Mouse (Mus musculus) ES-E14 (cell line): Measurements from ENCODE around the gene Oser1. TPM values are rescaled to one million over a fixed set of nuclear protein-coding genes. Genes with fewer than 3 reads are reported as not detected.
"Not testable (repeated sequence)": the region's sequence is repeated elsewhere in the genome, so short reads cannot be mapped to it uniquely, and the experiment has no call there.

Source experiments
- DNase-seq: peaks from one replicate; pipeline ENCODE4 v3.0.0-alpha.2; 2013; ENCODE audit warnings: low read depth, low spot score
- H3K27ac ChIP-seq: 2 replicates; pipeline ENCODE4 v1.5.1; 2012; ENCODE audit warnings: low read depth, mild to moderate bottlenecking, low read length, moderate library complexity, mixed read lengths; ENCODE audit not compliant: poor library complexity, insufficient read depth, severe bottlenecking
- H3K36me3 ChIP-seq: 2 replicates; pipeline ENCODE4 v1.6.1; 2012; ENCODE audit warnings: mild to moderate bottlenecking, low read length, moderate library complexity, mixed read lengths; ENCODE audit not compliant: control insufficient read depth, poor library complexity, insufficient read depth, severe bottlenecking
- H3K4me1 ChIP-seq, 2 experiments: fragments of 150-350 bp in 1 of 2; sonication (generic) in 1 of 2; 2 replicates each; pipeline ENCODE4 v1.6.1; 2012; ENCODE audit warnings: low read length in 2 of 2, mild to moderate bottlenecking in 1 of 2, mixed read lengths in 1 of 2; ENCODE audit not compliant: control insufficient read depth in 2 of 2, insufficient read depth in 2 of 2, poor library complexity in 1 of 2
- H3K4me3 ChIP-seq, 2 experiments: fragments of 150-350 bp in 1 of 2; sonication (generic) in 1 of 2; 2 replicates each; pipeline ENCODE4 v1.5.1; 2012; ENCODE audit warnings: low read length in 2 of 2, low read depth in 1 of 2, mild to moderate bottlenecking in 1 of 2, mixed read lengths in 1 of 2; ENCODE audit not compliant: insufficient read depth in 1 of 2, poor library complexity in 1 of 2, severe bottlenecking in 1 of 2
- H3K9ac ChIP-seq: 2 replicates; pipeline ENCODE4 v1.6.1; 2012; ENCODE audit warnings: low read depth, mild to moderate bottlenecking, low read length, mixed read lengths; ENCODE audit not compliant: poor library complexity, insufficient read depth, severe bottlenecking
- H3K9me3 ChIP-seq: fragments of 150-350 bp; sonication (generic); 2 replicates; pipeline ENCODE4 v1.6.1; 2012; ENCODE audit warnings: low read depth, mild to moderate bottlenecking, low read length; ENCODE audit not compliant: control insufficient read depth, insufficient read depth
- CHD2 ChIP-seq: IDR thresholded peaks from 2 replicates; pipeline ENCODE4 v1.6.1; 2014; ENCODE audit warnings: mild to moderate bottlenecking, low read depth, low read length, inconsistent platforms
- HCFC1 ChIP-seq: IDR thresholded peaks from 2 replicates; pipeline ENCODE4 v1.6.1; 2012; ENCODE audit warnings: low read length, inconsistent platforms, borderline replicate concordance; ENCODE audit not compliant: insufficient read depth
- MAFK ChIP-seq: IDR thresholded peaks from 2 replicates; pipeline ENCODE4 v1.6.1; 2014; ENCODE audit warnings: mild to moderate bottlenecking, low read depth, low read length, inconsistent platforms; ENCODE audit not compliant: insufficient read depth
- ZC3H11A ChIP-seq: IDR thresholded peaks from 2 replicates; pipeline ENCODE4 v1.6.1; 2012; ENCODE audit warnings: low read depth, mild to moderate bottlenecking, inconsistent platforms, low read length, borderline replicate concordance
- ZNF384 ChIP-seq: IDR thresholded peaks from 2 replicates; pipeline ENCODE4 v1.6.1; 2012; ENCODE audit warnings: low read depth, low read length, inconsistent platforms
- in situ Hi-C, 2 experiments: fragments of 600-800 bp; cut with MboI; formaldehyde crosslinking; loops; one replicate each; pipeline ENCODE4 v1.15.1; 2025; ENCODE audit warnings: low sequenced_read_pairs in 2 of 2, inconsistent platforms in 1 of 2; ENCODE audit not compliant: unreplicated experiment in 2 of 2
- total RNA-seq: library from RNA; depleted of rRNA; stranded (reverse); fragments of 300-350 nt; gene quantifications from 2 replicates; pipeline ENCODE4 v1.2.3, GENCODE M21; 2012

The Oser1 gene
- total RNA-seq, 1 experiment: 42.0 TPM

DNA sequence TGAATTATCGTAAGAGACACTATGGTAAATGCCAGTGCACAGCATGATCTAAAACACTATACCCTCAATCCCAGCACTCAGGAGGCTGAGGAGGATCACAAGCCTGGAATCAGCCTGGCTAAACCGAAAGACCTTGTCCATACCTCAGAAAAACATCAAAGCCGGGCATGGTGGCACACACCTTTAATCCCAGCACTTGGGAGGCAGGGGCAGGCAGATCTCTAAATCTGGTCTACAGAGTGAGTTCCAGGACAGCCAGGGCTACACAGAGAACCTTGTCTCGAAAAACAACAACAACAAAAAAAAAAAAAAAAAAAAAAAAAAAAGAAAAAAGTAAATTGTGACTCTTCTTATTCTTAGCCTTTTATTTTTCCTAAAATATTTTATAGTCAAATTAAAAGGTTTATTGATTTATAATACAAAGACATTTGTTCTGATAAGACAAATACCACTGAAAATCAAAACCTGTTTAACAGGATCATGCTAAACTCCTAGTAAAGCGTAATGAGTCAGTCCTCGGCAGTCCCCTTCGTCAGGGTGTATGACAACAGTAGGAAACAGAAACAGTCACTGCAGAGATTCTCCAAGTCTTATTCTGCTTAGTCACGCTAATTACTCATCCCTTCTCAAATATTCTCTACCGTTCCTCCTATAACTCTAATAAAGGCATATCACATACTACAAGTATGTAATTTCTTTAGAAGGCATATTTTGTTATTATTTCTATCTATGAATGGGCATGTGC, 11.5 kb downstream of the Oser1 start:
- in situ Hi-C loops: no loop called here
- no peak overlapping the region for H3K27ac ChIP-seq
- no peak overlapping the region for H3K4me3 ChIP-seq
- no peak overlapping the region for H3K9ac ChIP-seq
- DNase-seq: no peak
- H3K36me3 ChIP-seq: peaks cover 15% of the 10 kb centered on the region
- TF ChIP-seq ZNF384: no peak
- no peak for TF ChIP-seq MAFK
- no peak for TF ChIP-seq CHD2
- no peak for TF ChIP-seq ZC3H11A
- TF ChIP-seq HCFC1: no peak
- 0 out of 4 replicates have a peak, but pooled peaks cover 0 to 2% of the 10 kb centered on the region in 2 experiments for H3K4me1 ChIP-seq
- H3K9me3 ChIP-seq: no peaks in the 10 kb centered on the region

DNA sequence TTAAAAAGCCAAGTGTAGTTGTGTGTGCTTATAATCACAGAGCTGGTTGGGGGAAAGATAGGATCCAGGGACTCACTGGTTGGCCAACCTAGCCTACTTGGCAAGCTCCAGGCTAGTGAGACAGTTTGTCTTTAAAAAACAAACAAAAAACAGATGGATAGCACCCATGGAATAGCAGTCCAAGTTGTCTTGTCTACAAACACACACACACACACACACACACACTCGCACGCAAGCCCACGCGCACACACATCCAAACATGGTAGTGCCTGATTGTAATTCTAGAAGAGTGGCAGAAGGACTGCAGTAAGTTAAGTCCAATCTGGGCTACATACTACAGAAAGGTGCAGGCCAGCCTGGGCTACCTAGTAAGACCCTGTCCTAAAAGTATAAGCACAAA, 12.1 kb downstream of the Oser1 start:
- H3K36me3 ChIP-seq: peaks cover 17% of the 10 kb centered on the region

DNA sequence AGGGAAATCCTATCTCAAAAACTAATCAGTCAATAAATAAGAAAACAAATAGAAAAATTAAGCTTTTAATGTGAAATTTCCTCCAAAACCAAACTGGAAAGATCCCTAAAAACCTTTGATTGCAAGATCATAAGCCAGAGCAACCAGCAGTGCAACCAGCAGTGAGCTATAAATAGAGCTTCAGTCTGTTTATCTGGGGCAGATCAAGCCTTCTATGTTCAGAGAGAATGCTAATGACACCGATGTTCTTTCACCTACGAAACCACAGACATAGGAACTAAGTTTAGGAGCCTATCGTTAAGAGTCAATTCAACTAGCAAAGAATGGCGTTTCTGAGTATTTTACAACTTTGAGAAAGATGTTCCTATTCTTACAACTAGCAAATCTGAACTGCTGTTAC, 12.7 kb downstream of the Oser1 start:
- H3K4me1 ChIP-seq: no peaks in the 10 kb centered on the region
- no peak overlapping the region for H3K27ac ChIP-seq
- no peak overlapping the region for H3K4me3 ChIP-seq
- in situ Hi-C loops: no loop called here
- DNase-seq: no peak
- peaks cover 23% of the 10 kb centered on the region for H3K36me3 ChIP-seq
- H3K9ac ChIP-seq: no peak overlapping the region
- no peak for TF ChIP-seq ZC3H11A
- TF ChIP-seq CHD2: no peak
- no peak for TF ChIP-seq MAFK
- no peaks in the 10 kb centered on the region for H3K9me3 ChIP-seq

More for the DNA sequence above, 12.1 kb downstream of the Oser1 start:
- no peak overlapping the region for H3K4me3 ChIP-seq
- in situ Hi-C loops: no loop called here
- H3K4me1 ChIP-seq: no peaks in the 10 kb centered on the region
- H3K9ac ChIP-seq: no peak overlapping the region
- H3K27ac ChIP-seq: no peak overlapping the region
- TF ChIP-seq HCFC1: no peak
- no peak for TF ChIP-seq MAFK
- no peak for TF ChIP-seq ZC3H11A
- no peak for TF ChIP-seq CHD2
- no peak for TF ChIP-seq ZNF384
- no peak for DNase-seq
- no peaks in the 10 kb centered on the region for H3K9me3 ChIP-seq

DNA sequence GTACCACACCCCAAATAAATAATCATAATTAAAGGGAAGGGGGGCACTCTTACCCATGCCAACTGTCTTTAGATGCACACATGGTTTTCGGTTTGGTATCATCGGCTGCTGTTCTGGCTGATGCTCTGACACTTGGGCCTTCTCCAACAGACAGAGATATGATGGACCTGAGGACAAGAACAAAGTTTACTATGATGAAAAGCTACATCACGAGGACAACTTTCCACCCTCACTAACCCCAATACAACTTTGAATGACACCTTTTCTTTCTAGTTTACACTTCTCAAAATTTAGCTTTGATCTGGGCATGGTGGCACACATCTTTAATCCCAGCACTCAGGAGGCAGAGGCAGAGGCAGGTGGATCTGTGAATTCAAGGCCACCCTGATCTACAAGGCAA, 13.2 kb downstream of the Oser1 start:
- H3K4me3 ChIP-seq, H3K9ac ChIP-seq, H3K27ac ChIP-seq, H3K9me3 ChIP-seq, in situ Hi-C loops, DNase-seq, H3K4me1 ChIP-seq: not testable (repeated sequence)
- peaks cover 24% of the 10 kb centered on the region for H3K36me3 ChIP-seq

DNA sequence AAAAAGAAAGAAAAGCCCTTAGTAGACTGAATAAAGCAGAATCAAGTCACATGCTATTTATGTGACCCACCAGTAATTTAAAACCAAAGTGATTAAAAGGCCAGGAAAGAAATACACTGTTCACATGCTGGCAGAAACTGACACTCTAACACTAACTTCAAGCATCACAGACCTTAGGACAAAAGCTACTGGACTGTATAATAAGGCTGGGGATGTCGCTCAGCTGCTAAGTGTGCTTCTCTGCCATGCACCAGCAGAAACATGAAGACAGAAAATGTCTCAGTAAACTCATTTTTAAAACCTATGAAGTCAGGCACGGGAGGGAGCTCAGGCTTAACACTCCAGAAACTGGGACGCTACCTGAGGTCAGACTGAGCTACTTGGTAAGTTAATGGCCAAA, 14.3 kb downstream of the Oser1 start:
- in situ Hi-C loops: no loop called here

More for the DNA sequence above, 14.3 kb downstream of the Oser1 start:
- Histone ChIP-seq H3K27ac (no peak overlapping the region), H3K4me3 (no peak overlapping the region), H3K36me3 (peaks cover 24% of the 10 kb centered on the region), H3K9me3 (no peaks in the 10 kb centered on the region), H3K4me1 (no peaks in the 10 kb centered on the region), H3K9ac (no peak overlapping the region)
- DNase-seq: no peak
- TF ChIP-seq CHD2 (no peak), MAFK (no peak), ZC3H11A (no peak), ZNF384 (no peak), HCFC1 (no peak)
